Mouse (Mus musculus) hindbrain, embryonic 11.5 days (tissue): ENCODE results near the gene Zmat3. TPM values are rescaled to one million over a fixed set of nuclear protein-coding genes. Genes with fewer than 3 reads are reported as not detected.

ENCODE experiments used
- ATAC-seq: fragments of 200-750 bp; cut with Nextera tagmentation; 2 replicates; pipeline ENCODE4 v1.8.0; 2017; ENCODE audit warnings: mild to moderate bottlenecking, moderate TSS enrichment, moderate library complexity; ENCODE audit not compliant: low FRiP score
- DNase-seq: peaks from one replicate; pipeline ENCODE4 v3.0.0-alpha.2; 2015; ENCODE audit warnings: low spot score
- H3K27ac ChIP-seq: fragments of 300-500 bp; sonication (generic); 2 replicates; pipeline ENCODE4 v1.5.1; 2014; ENCODE audit warnings: mild to moderate bottlenecking, low read depth, low read length
- H3K27me3 ChIP-seq: fragments of 300-500 bp; sonication (generic); 2 replicates; pipeline ENCODE4 v1.6.1; 2014; ENCODE audit warnings: mild to moderate bottlenecking, low read length, moderate library complexity, mixed read lengths; ENCODE audit not compliant: control insufficient read depth, insufficient read depth
- H3K36me3 ChIP-seq: fragments of 300-500 bp; sonication (generic); 2 replicates; pipeline ENCODE4 v1.6.1; 2014; ENCODE audit warnings: mild to moderate bottlenecking, low read length, moderate library complexity, mixed read lengths; ENCODE audit not compliant: control insufficient read depth, insufficient read depth
- H3K4me1 ChIP-seq: fragments of 300-500 bp; sonication (generic); replicated peaks from 2 replicates; pipeline ENCODE4 v1.6.1; 2014; ENCODE audit warnings: low read length, mixed read lengths; ENCODE audit not compliant: control insufficient read depth, insufficient read depth
- H3K4me2 ChIP-seq: fragments of 300-500 bp; sonication (generic); replicated peaks from 2 replicates; pipeline ENCODE4 v1.6.1; 2014; ENCODE audit warnings: mild to moderate bottlenecking, low read depth, low read length
- H3K4me3 ChIP-seq: fragments of 300-500 bp; sonication (generic); 2 replicates; pipeline ENCODE4 v1.5.1; 2014; ENCODE audit warnings: low read depth, low read length
- H3K9ac ChIP-seq: fragments of 300-500 bp; sonication (generic); 2 replicates; pipeline ENCODE4 v1.6.1; 2014; ENCODE audit warnings: low read depth, low read length
- H3K9me3 ChIP-seq: fragments of 300-500 bp; sonication (generic); 2 replicates; pipeline ENCODE4 v1.6.1; 2016; ENCODE audit warnings: low read length; ENCODE audit not compliant: control insufficient read depth
- WGBS: fragments of 180-500 bp; shearing (Covaris S2); extraction: QIAGEN DNeasy Blood & Tissue Kit; methylation state at CpG from one replicate; pipeline ENCODE4 v1.1.7; 2014; 5-methylcytosine and 5-hydroxymethylcytosine counted together
- polyA plus RNA-seq: library from polyadenylated mRNA; unstranded; fragments of >200 nt; fragmentation: Nextera tagmentation; extraction: Ambion mirVana; gene quantifications from 2 replicates; pipeline ENCODE4 v1.2.1, GENCODE M21; 2014

The Zmat3 gene
- polyA plus RNA-seq, 1 experiment from 2014 or later = 11.6 TPM

DNA sequence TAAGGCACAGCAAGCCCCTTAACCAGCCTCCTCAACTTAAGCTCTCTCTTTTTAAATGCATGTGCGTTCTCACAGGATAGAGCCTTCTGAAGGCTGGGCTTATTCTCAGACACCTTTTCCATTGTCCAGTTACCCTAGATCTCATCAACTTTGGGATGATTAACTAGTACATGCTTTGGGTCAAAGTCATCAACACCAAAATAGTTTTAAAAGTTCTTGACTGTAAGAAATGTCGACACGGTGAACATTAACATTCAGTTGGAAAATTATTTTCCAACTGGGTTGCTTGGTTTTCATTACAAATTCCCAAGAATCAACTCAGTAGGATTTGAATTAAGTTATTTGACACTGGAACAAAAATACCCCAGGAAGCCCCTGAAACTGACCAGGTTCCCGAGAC, 27.0 kb upstream of the Zmat3 start:
- Histone ChIP-seq H3K27ac (no peak overlapping the region), H3K4me1 (no peaks in the 10 kb centered on the region), H3K27me3 (no peaks in the 10 kb centered on the region), H3K36me3 (no peaks in the 10 kb centered on the region), H3K9me3 (no peaks in the 10 kb centered on the region), H3K4me2 (no peak overlapping the region), H3K9ac (no peak overlapping the region), H3K4me3 (no peak overlapping the region)
- no peak for DNase-seq
- 90% methylated on average over 4 of the region's 4 CpGs for WGBS
- ATAC-seq = no peak

DNA sequence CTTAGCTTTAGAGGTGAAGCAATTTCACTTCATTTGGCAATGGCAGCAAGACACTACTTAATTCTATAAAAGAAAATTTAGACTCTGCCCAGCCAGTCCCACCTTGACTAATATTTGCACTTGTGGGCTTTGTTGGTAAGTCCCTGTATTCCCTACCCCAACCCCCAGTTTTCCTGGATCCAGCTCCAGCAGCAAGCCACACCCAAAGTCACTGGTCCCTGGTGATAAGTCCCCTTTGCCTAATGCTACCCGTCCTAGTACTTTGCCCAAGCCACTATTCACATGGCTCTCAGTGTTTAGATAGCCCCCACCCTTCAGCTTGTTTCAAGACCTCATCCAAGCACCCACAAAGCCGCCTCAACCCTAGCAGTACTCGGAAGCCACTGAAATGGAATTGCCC, 15.7 kb upstream of the Zmat3 start:
- no peaks in the 10 kb centered on the region for H3K4me1 ChIP-seq
- no peak overlapping the region for H3K4me2 ChIP-seq
- DNase-seq = no peak
- H3K4me3 ChIP-seq = no peak overlapping the region
- no peaks in the 10 kb centered on the region for H3K27me3 ChIP-seq
- WGBS = 83% methylated on average over 3 of the region's 3 CpGs
- no peak for ATAC-seq
- no peak overlapping the region for H3K9ac ChIP-seq
- H3K9me3 ChIP-seq = no peaks in the 10 kb centered on the region
- no peak overlapping the region for H3K27ac ChIP-seq
- H3K36me3 ChIP-seq = no peaks in the 10 kb centered on the region

DNA sequence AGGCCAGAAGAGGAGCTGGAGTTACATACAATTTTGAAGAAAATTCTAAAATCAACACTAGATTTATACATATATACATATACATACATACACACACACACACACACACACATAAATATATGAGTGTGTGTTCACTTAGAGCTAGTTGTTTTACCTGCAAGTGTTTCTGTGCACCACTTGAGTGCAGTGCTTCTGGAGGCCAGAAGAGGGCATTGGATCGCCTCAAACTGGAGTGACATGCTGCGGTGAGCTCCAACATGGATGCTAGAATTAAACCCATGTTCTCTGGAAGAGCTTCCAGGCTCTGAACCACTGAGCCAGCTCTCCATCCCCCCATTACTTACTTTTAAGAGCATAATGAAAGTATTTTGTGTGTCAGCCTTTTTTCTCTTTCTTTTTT, 14.1 kb upstream of the Zmat3 start:
- no peak for DNase-seq
- H3K36me3 ChIP-seq = no peaks in the 10 kb centered on the region
- H3K9ac ChIP-seq = no peak overlapping the region
- H3K4me1 ChIP-seq = no peaks in the 10 kb centered on the region
- no peak for ATAC-seq
- 32% methylated on average over 2 of the region's 2 CpGs for WGBS
- no peak overlapping the region for H3K4me3 ChIP-seq
- no peak overlapping the region for H3K4me2 ChIP-seq
- H3K27ac ChIP-seq = no peak overlapping the region
- no peaks in the 10 kb centered on the region for H3K9me3 ChIP-seq
- no peaks in the 10 kb centered on the region for H3K27me3 ChIP-seq

DNA sequence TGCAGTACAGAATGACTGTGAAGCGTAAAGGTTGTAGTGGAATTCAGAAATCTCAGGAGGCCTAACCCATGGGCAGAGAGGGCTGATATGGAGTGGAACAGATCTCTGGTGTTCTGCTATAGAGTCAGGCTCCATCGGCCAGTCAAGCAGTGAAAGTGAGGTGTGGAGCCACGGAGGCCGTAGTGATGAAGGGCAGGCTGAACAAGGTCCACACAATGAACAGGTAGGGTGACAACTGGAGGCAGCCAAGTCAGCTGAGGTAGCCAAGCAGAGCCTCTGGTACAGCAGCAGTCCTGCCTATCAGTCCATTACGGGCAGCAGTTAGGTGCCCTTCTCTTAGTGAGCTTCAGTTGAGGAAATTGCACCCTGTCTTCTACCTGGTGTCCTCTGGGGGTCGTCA, 7.4 kb upstream of the Zmat3 start:
- no peak overlapping the region for H3K9ac ChIP-seq
- H3K9me3 ChIP-seq = no peaks in the 10 kb centered on the region
- no peak for ATAC-seq
- 94% methylated on average over 6 of the region's 6 CpGs for WGBS
- H3K4me2 ChIP-seq = no peak overlapping the region
- H3K27me3 ChIP-seq = no peaks in the 10 kb centered on the region
- no peak overlapping the region for H3K4me3 ChIP-seq
- no peaks in the 10 kb centered on the region for H3K36me3 ChIP-seq
- DNase-seq = no peak
- H3K4me1 ChIP-seq = no peaks in the 10 kb centered on the region
- no peak overlapping the region for H3K27ac ChIP-seq

DNA sequence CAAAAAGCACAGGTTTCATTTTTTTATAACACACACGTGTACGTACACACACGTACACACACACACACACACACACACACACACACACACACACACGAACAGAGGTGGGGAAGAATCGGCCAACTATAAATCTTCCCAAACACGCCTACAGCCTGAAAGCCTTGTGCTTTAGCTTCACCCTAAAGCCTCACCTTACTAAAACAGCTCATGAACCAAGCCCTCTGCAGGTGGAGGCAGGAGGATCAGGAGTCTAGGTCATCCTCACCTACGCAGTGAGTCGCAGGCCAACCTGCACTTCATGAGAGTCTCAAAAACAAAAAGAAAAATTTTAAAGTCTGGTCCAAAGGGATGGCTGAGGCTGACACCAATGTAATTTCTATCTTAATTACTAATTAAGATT, 6.7 kb upstream of the Zmat3 start:
- Histone ChIP-seq H3K4me3 (no peak overlapping the region), H3K27me3 (no peaks in the 10 kb centered on the region), H3K9ac (no peak overlapping the region), H3K9me3 (no peaks in the 10 kb centered on the region), H3K36me3 (no peaks in the 10 kb centered on the region), H3K27ac (no peak overlapping the region), H3K4me2 (no peak overlapping the region), H3K4me1 (no peaks in the 10 kb centered on the region)
- DNase-seq (no peak), ATAC-seq (no peak)
- 94% methylated on average over 8 of the region's 8 CpGs for WGBS

DNA sequence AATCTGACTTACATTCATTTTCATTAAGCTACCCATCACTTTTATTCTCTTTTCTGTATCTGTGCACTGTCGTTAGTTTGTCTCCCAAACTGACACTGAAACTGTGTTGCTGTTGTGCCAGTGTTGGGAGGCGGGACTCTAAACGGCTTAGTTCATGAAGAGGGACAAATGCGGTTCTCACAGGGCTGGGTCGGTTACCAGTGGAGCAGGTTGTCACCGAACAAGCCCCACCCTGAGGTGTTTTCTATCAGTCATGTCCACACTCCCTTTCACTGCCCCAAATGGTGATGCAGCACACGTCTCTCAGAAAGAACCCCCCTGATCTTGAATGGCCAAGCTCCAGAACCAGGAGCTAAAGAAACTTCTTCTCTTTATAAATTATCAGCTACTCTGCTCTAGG, 6.1 kb upstream of the Zmat3 start:
- H3K4me2 ChIP-seq = no peak overlapping the region
- no peaks in the 10 kb centered on the region for H3K27me3 ChIP-seq
- no peaks in the 10 kb centered on the region for H3K4me1 ChIP-seq
- no peak overlapping the region for H3K4me3 ChIP-seq
- no peaks in the 10 kb centered on the region for H3K9me3 ChIP-seq
- 83% methylated on average over 7 of the region's 7 CpGs for WGBS
- H3K36me3 ChIP-seq = no peaks in the 10 kb centered on the region
- no peak overlapping the region for H3K27ac ChIP-seq
- ATAC-seq (no peak), DNase-seq (no peak)
- no peak overlapping the region for H3K9ac ChIP-seq

DNA sequence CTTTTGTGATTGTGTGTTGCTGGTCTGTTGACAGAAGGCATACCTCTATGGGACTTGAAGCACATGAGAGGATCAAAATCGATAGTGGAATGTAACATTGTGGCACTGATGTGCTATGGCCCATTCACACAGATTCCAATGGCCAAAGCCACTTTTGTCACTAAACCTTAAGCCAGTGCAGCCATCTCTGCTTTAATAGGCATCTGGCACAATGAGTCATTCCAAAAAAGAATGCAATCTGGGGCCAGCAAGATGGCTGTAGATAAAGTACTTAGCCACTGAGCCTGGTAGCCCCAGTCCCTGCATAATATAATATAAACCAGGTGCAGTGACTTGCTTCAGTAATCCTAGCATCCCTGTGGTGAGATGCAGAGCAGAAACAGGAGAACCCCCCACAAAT, 1.7 kb upstream of the Zmat3 start:
- H3K4me1 ChIP-seq = no peaks in the 10 kb centered on the region
- no peak overlapping the region for H3K9ac ChIP-seq
- 90% methylated on average over 1 of the region's 1 CpGs for WGBS
- no peak for ATAC-seq
- H3K27ac ChIP-seq = no peak overlapping the region
- H3K36me3 ChIP-seq = no peaks in the 10 kb centered on the region
- no peak overlapping the region for H3K4me2 ChIP-seq
- H3K9me3 ChIP-seq = no peaks in the 10 kb centered on the region
- H3K4me3 ChIP-seq = no peak overlapping the region
- DNase-seq = no peak
- no peaks in the 10 kb centered on the region for H3K27me3 ChIP-seq

DNA sequence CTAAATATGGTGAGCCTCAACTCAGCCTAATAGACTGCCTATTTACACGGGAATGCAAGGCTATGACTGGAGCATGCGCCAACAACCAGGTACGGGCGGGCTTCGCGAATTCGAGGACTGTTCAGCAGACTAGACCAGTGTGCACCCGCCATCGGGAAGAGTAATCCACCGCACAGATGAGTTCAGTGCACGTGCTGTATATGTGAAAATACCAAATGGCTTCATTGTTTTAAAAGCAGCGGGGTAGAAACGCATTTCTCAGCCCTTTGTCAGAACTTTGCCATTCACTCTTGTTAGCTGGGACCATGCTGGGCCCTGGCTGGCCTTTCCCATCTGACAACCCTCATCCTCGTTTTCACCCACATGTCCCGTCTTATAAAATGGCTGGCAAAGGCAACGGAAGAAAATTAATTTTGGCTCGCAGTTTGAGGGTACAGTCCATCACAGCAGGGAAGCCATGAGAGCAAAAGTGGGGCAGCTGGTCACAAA, 476 bp upstream of the Zmat3 start:
- ATAC-seq (peak; percentile 51), DNase-seq (no peak)
- Histone ChIP-seq H3K9me3 (no peaks in the 10 kb centered on the region), H3K4me3 (peak overlapping the region; percentile 69), H3K27me3 (no peaks in the 10 kb centered on the region), H3K27ac (no peak overlapping the region), H3K4me2 (peak overlapping the region; percentile 55), H3K4me1 (no peaks in the 10 kb centered on the region), H3K9ac (no peak overlapping the region), H3K36me3 (no peaks in the 10 kb centered on the region)
- WGBS = 62% methylated on average over 17 of the region's 17 CpGs

DNA sequence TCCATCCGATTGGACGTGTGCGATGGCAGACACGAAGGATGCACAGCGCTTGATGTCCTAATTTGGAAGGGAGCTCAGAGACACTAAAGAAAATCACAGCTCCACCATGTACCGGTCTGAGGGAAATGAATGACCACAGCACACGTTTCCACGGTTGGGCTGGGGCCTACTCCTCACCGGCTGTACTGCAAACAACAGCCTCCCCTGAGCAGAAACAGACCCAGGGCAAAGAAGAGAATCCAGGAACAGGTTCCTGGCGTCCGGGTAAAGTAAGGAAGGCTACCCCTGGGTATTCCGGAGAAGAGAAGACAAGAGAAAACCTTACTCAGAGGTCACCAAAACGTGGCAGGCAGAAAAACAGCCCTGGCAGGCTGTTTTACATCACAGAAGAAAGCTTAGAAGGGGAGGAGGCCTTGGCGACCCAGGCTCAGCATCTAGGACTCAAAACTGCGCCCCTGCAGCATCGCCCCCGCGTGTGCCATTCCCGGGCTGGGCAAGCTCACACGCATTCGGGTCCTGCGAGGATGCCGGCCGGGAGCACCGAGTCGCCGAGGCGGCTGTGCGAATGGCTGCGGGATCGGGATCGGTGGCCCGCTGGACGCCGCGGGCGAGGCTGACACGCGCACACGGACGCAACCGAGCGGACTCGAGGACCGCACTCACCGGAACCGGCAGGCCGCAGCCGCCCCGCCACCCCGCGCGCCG, 821 bp downstream of the Zmat3 start:
- no peaks in the 10 kb centered on the region for H3K4me1 ChIP-seq
- H3K4me2 ChIP-seq = peak overlapping the region; percentile 55
- H3K9me3 ChIP-seq = no peaks in the 10 kb centered on the region
- H3K9ac ChIP-seq = peak overlapping the region; percentile 80
- DNase-seq (peak; percentile 73), ATAC-seq (peak; percentile 81)
- no peaks in the 10 kb centered on the region for H3K36me3 ChIP-seq
- H3K27ac ChIP-seq = peak overlapping the region; percentile 79
- H3K27me3 ChIP-seq = no peaks in the 10 kb centered on the region
- under 1% methylated on average over 54 of the region's 54 CpGs for WGBS
- H3K4me3 ChIP-seq = peak overlapping the region; percentile 69
